Mouse (Mus musculus) retina, embryonic 14.5 days (tissue): ENCODE data around the gene Prkce.
"Not testable (repeated sequence)": the region's sequence is repeated elsewhere in the genome, so short reads cannot be mapped to it uniquely, and the experiment has no call there.

Experiments
- DNase-seq: peaks from one replicate; pipeline ENCODE4 v3.0.0-alpha.2; 2015; ENCODE audit warnings: low spot score

Gene Prkce

GRCm38 (mm10) chr17:86447101-86447598 is 279.6 kb downstream of the Prkce start:
- DNase-seq: no peak

- DNase-seq: no peak
Observed at GRCm38 (mm10) chr17:86452934-86453333, 285.3 kb downstream of the Prkce start.

GRCm38 (mm10) chr17:86453673-86454350 is 286.2 kb downstream of the Prkce start:
- no peak for DNase-seq

- DNase-seq: no peak
Observed at GRCm38 (mm10) chr17:86454351-86454706, 286.7 kb downstream of the Prkce start.

GRCm38 (mm10) chr17:86456512-86456911 is 288.9 kb downstream of the Prkce start:
- no peak for DNase-seq

GRCm38 (mm10) chr17:86458302-86458980 is 290.9 kb downstream of the Prkce start:
- no peak for DNase-seq

GRCm38 (mm10) chr17:86460645-86461430 is 293.3 kb downstream of the Prkce start:
- no peak for DNase-seq

GRCm38 (mm10) chr17:86463369-86463768 is 295.8 kb downstream of the Prkce start:
- DNase-seq: no peak

GRCm38 (mm10) chr17:86464197-86464596 is 296.6 kb downstream of the Prkce start:
- DNase-seq: no peak

GRCm38 (mm10) chr17:86464689-86465363 is 297.2 kb downstream of the Prkce start:
- peak; percentile 27 for DNase-seq

GRCm38 (mm10) chr17:86465865-86466264 is 298.3 kb downstream of the Prkce start:
- peak; percentile 60 for DNase-seq

- no peak for DNase-seq
Observed at GRCm38 (mm10) chr17:86466412-86466811, 298.8 kb downstream of the Prkce start.

- peak; percentile 26 for DNase-seq
Observed at GRCm38 (mm10) chr17:86466871-86467270, 299.3 kb downstream of the Prkce start.

GRCm38 (mm10) chr17:86467291-86467898 is 299.8 kb downstream of the Prkce start:
- DNase-seq: no peak

GRCm38 (mm10) chr17:86467967-86468366 is 300.4 kb downstream of the Prkce start:
- DNase-seq: no peak

- DNase-seq: no peak
Observed at GRCm38 (mm10) chr17:86470160-86470559, 302.6 kb downstream of the Prkce start.

- peak; percentile 25 for DNase-seq
Observed at GRCm38 (mm10) chr17:86471684-86472083, 304.1 kb downstream of the Prkce start.

- DNase-seq: no peak
Observed at GRCm38 (mm10) chr17:86476674-86477073, 309.1 kb downstream of the Prkce start.

- DNase-seq: not testable (repeated sequence)
Observed at GRCm38 (mm10) chr17:86477401-86477800, 309.8 kb downstream of the Prkce start.

GRCm38 (mm10) chr17:86479406-86479805 is 311.8 kb downstream of the Prkce start:
- no peak for DNase-seq

GRCm38 (mm10) chr17:86482675-86483074 is 315.1 kb downstream of the Prkce start:
- DNase-seq: no peak
